Mouse (Mus musculus) heart, adult 2 months (tissue): ENCODE measurements around the gene Atf6. TPM values are rescaled to one million over a fixed set of nuclear protein-coding genes. Genes with fewer than 3 reads are reported as not detected.

ENCODE experiments used
- DNase-seq, 2 experiments: peaks; one replicate each; pipeline ENCODE4 v3.0.0; 2021
- H3K27ac ChIP-seq: fragments of 200-600 bp; 2 replicates; pipeline ENCODE4 v1.8.1; 2022
- H3K27me3 ChIP-seq: fragments of 200-500 bp; 2 replicates; pipeline ENCODE4 v1.6.1; 2012; ENCODE audit warnings: mild to moderate bottlenecking, low read length, inconsistent platforms, mixed read lengths; ENCODE audit not compliant: control insufficient read depth, insufficient read depth
- H3K36me3 ChIP-seq: fragments of 200-500 bp; 2 replicates; pipeline ENCODE4 v1.6.1; 2012; ENCODE audit warnings: low read length, inconsistent platforms; ENCODE audit not compliant: control insufficient read depth, insufficient read depth
- H3K4me1 ChIP-seq: fragments of 200-500 bp; 2 replicates; pipeline ENCODE4 v1.6.1; 2011; ENCODE audit warnings: low read length; ENCODE audit not compliant: control insufficient read depth, insufficient read depth
- H3K4me3 ChIP-seq: fragments of 200-600 bp; 2 replicates; pipeline ENCODE4 v1.8.1; 2022
- H3K79me2 ChIP-seq: fragments of 200-500 bp; replicated peaks from 2 replicates; pipeline ENCODE4 v1.6.1; 2012; ENCODE audit warnings: mild to moderate bottlenecking, inconsistent platforms, low read length, moderate library complexity, mixed read lengths; ENCODE audit not compliant: control insufficient read depth, insufficient read depth
- H3K9ac ChIP-seq: fragments of 200-500 bp; 2 replicates; pipeline ENCODE4 v1.6.1; 2012; ENCODE audit warnings: low read depth, mild to moderate bottlenecking, control low read depth, inconsistent platforms, low read length, mixed read lengths
- CTCF ChIP-seq: fragments of 200-600 bp; IDR thresholded peaks from 2 replicates; pipeline ENCODE4 v1.8.1; 2022; ENCODE audit warnings: antibody characterized with exemption, mild to moderate bottlenecking, moderate library complexity
- EP300 ChIP-seq: fragments of 200-500 bp; IDR thresholded peaks from 2 replicates; pipeline ENCODE4 v1.6.1; 2011; ENCODE audit warnings: low read depth, low read length, control low read depth; ENCODE audit not compliant: insufficient read depth
- POLR2A ChIP-seq: fragments of 200-500 bp; IDR thresholded peaks from 2 replicates; pipeline ENCODE4 v1.6.1; 2011; ENCODE audit warnings: mild to moderate bottlenecking, low read depth, low read length, control low read depth; ENCODE audit not compliant: insufficient read depth
- WGBS: fragments of 180-500 bp; shearing (Covaris S2); methylation state at CpG from one replicate; pipeline ENCODE4 v1.1.7; 2018; 5-methylcytosine and 5-hydroxymethylcytosine counted together
- intact Hi-C: fragments of 180-260 bp; cut with DNase I; formaldehyde crosslinking; loops from one replicate; pipeline ENCODE4 v1.15.1; 2025
- polyA plus RNA-seq: library from polyadenylated mRNA; depleted of rRNA; stranded (reverse); fragments of >200 nt; gene quantifications from 2 replicates; pipeline ENCODE4 v1.2.3, GENCODE M21; 2012
- total RNA-seq, 2 experiments: library from RNA; stranded (reverse); gene quantifications; 2 replicates each; pipeline ENCODE4 v1.2.3; 2021

Atf6 gene
- total and polyA plus RNA-seq, 3 experiments, result 22.0 to 82.3 (median 62.6) TPM

GRCm38 (mm10) chr1:170683863-170684262 is 183.7 kb downstream of the Atf6 start:
- intact Hi-C loops, result no loop called here
- 72% methylated on average over 6 of the region's 6 CpGs for WGBS

GRCm38 (mm10) chr1:170679624-170680023 is 187.9 kb downstream of the Atf6 start:
- Histone ChIP-seq H3K36me3 (no peaks in the 10 kb centered on the region), H3K4me3 (no peak overlapping the region), H3K27ac (no peak overlapping the region), H3K79me2 (no peaks in the 10 kb centered on the region), H3K4me1 (no peaks in the 10 kb centered on the region), H3K27me3 (no peaks in the 10 kb centered on the region), H3K9ac (no peak overlapping the region)
- whole genome bisulfite sequencing, result 85% methylated on average over 2 of the region's 2 CpGs
- intact Hi-C loops, result no loop called here
- no peak for DNase-seq
- TF ChIP-seq EP300 (no peak), CTCF (no peak), POLR2A (no peak)

More at GRCm38 (mm10) chr1:170683863-170684262, 183.7 kb downstream of the Atf6 start:
- TF ChIP-seq POLR2A (no peak), CTCF (no peak), EP300 (no peak)
- Histone ChIP-seq H3K4me1 (no peaks in the 10 kb centered on the region), H3K27ac (no peak overlapping the region), H3K79me2 (0 out of 2 replicates have a peak, but pooled peaks cover 1% of the 10 kb centered on the region), H3K4me3 (no peak overlapping the region), H3K36me3 (no peaks in the 10 kb centered on the region), H3K27me3 (no peaks in the 10 kb centered on the region; the same call in 1 of the 2 replicates), H3K9ac (no peak overlapping the region)
- no peak for DNase-seq

GRCm38 (mm10) chr1:170678861-170679260 is 188.7 kb downstream of the Atf6 start:
- H3K27ac ChIP-seq, result no peak overlapping the region
- 73% methylated on average over 4 of the region's 4 CpGs for WGBS
- TF ChIP-seq EP300 (no peak), CTCF (no peak), POLR2A (no peak)
- H3K9ac ChIP-seq, result no peak overlapping the region
- H3K27me3 ChIP-seq, result no peaks in the 10 kb centered on the region
- no peaks in the 10 kb centered on the region for H3K79me2 ChIP-seq
- DNase-seq, result no peak
- no peaks in the 10 kb centered on the region for H3K36me3 ChIP-seq
- H3K4me3 ChIP-seq, result no peak overlapping the region
- H3K4me1 ChIP-seq, result no peaks in the 10 kb centered on the region
- intact Hi-C loops, result no loop called here

GRCm38 (mm10) chr1:170677681-170678080 is 189.9 kb downstream of the Atf6 start:
- 61% methylated on average over 4 of the region's 4 CpGs for WGBS
- no peaks in the 10 kb centered on the region for H3K36me3 ChIP-seq
- no peak overlapping the region for H3K9ac ChIP-seq
- H3K27ac ChIP-seq, result no peak overlapping the region
- intact Hi-C loops, result no loop called here
- no peaks in the 10 kb centered on the region for H3K27me3 ChIP-seq
- H3K4me1 ChIP-seq, result 0 out of 2 replicates have a peak, but pooled peaks cover 1% of the 10 kb centered on the region
- TF ChIP-seq EP300, result no peak
- no peak for TF ChIP-seq POLR2A
- TF ChIP-seq CTCF, result no peak
- H3K4me3 ChIP-seq, result no peak overlapping the region
- H3K79me2 ChIP-seq, result no peaks in the 10 kb centered on the region
- DNase-seq, result peak in 1 of 2 experiments; percentile 47

GRCm38 (mm10) chr1:170674184-170674775 is 193.3 kb downstream of the Atf6 start:
- no peak for TF ChIP-seq EP300
- no peak for TF ChIP-seq CTCF
- no peak for TF ChIP-seq POLR2A
- peak; percentile 37 to 44 for DNase-seq
- Histone ChIP-seq H3K4me1 (0 out of 2 replicates have a peak, but pooled peaks cover 1% of the 10 kb centered on the region), H3K36me3 (no peaks in the 10 kb centered on the region), H3K27me3 (no peaks in the 10 kb centered on the region), H3K9ac (no peak overlapping the region), H3K79me2 (no peaks in the 10 kb centered on the region), H3K4me3 (no peak overlapping the region), H3K27ac (peak overlapping the region; percentile 31)
- intact Hi-C loops, result no loop called here
- WGBS, result 72% methylated on average over 9 of the region's 9 CpGs

GRCm38 (mm10) chr1:170665200-170665599 is 202.4 kb downstream of the Atf6 start:
- H3K9ac ChIP-seq, result no peak overlapping the region
- intact Hi-C loops, result no loop called here
- no peak overlapping the region for H3K27ac ChIP-seq
- no peak for DNase-seq
- H3K27me3 ChIP-seq, result no peaks in the 10 kb centered on the region
- no peaks in the 10 kb centered on the region for H3K36me3 ChIP-seq
- H3K4me1 ChIP-seq, result no peaks in the 10 kb centered on the region
- no peak for TF ChIP-seq POLR2A
- TF ChIP-seq EP300, result no peak
- no peak for TF ChIP-seq CTCF
- no peak overlapping the region for H3K4me3 ChIP-seq
- 84% methylated on average over 7 of the region's 7 CpGs for WGBS
- H3K79me2 ChIP-seq, result no peaks in the 10 kb centered on the region
